Mouse (Mus musculus) layer of hippocampus, adult 6 months (tissue): ENCODE measurements around the gene Csf3r. TPM values are rescaled to one million over a fixed set of nuclear protein-coding genes. Genes with fewer than 3 reads are reported as not detected.

Experiments
- long read RNA-seq, 2 experiments: library from polyadenylated mRNA; unstranded; transcript quantifications; one replicate each; pipeline ENCODE4 v2.0.0; 2019 to 2020
- polyA plus RNA-seq: library from polyadenylated mRNA; unstranded; fragments of <200 nt; fragmentation: Nextera tagmentation; gene quantifications from 2 replicates; pipeline ENCODE4 v1.2.3, GENCODE M21; 2021

Gene Csf3r
- 1.9 and 2.4 TPM in 2 replicates for polyA plus RNA-seq
- long read RNA-seq, experiment 1, partial matches to known transcripts = 0 of 3 reads
- long read RNA-seq, experiment 1, other reads (novel, unspliced or antisense) = 3 of 3 reads
- long read RNA-seq, experiment 2, partial matches to known transcripts = 3 of 15 reads
- long read RNA-seq, experiment 2, other reads (novel, unspliced or antisense) = 11 of 15 reads

DNA sequence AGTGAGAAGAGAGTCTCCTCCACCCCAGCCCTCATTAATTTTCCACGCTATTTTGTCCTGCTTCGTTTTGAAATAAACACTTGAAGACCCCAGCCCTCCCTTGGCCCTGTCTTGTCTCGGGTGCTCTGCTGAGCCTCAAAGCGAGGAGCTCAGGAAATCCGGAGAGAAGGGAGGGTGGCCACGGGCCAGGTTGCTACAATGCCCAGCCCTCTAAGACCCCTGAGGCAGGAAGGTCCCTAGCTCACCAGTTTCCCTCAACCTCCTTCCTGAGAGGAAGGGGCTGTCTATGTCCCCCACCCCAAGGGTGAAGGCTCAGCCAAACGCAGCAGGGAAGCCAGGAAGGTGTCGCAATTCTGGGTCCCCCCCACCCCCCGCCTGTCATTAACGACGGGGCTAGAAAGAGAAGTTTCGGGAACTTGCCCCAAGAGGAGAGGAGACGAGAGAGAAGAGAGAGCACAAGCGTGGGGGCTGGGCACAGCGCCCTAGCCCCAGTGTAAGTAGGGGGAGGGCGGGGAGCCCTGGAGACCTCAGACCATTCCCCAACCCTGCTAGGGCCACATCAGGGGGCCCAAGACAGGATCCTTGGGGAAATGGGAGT, at the start of gene Csf3r:
Gene Csf3r (plus strand): TSS at position 248 of the 598 bp plus-strand sequence.

DNA sequence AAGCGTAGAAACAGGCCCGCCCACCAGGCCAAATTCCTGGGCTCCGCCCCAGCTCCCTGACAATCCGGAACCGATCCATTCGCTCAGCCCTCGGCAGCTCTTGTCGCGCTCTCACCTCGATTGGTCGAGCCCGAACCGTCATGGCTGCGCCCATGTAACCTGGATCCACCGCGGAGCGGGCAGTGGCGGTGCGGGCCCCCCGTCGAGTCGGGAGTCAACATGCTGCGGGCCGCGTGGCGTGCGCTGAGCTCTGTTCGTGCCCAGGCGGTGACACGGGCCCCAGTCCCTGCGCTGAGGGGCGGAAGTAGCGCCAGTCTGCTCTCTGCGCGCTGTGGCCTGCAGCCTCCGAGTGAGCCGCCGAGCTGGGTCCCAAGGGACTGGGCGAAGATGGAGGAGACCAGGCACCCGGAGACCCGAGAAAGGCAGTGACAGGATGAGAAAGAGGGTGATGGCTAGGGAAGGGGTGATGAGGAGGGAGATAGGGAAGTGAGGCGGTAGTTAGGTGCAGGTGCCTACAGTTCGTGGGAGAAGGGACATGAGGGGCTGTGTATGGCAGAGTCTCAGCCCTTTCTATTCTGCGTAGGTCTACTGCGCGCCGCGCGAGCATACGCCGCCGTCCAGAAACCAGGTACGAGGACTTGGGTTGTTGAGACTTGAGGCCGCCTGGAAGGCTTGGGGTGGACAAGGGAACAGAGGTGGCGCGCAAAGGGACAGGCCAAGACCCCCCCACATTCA, 22.7 kb downstream of the Csf3r start, which contains the start of gene Mrps15:
Gene Mrps15 (plus strand): TSS at position 75 of the 735 bp plus-strand sequence.

DNA sequence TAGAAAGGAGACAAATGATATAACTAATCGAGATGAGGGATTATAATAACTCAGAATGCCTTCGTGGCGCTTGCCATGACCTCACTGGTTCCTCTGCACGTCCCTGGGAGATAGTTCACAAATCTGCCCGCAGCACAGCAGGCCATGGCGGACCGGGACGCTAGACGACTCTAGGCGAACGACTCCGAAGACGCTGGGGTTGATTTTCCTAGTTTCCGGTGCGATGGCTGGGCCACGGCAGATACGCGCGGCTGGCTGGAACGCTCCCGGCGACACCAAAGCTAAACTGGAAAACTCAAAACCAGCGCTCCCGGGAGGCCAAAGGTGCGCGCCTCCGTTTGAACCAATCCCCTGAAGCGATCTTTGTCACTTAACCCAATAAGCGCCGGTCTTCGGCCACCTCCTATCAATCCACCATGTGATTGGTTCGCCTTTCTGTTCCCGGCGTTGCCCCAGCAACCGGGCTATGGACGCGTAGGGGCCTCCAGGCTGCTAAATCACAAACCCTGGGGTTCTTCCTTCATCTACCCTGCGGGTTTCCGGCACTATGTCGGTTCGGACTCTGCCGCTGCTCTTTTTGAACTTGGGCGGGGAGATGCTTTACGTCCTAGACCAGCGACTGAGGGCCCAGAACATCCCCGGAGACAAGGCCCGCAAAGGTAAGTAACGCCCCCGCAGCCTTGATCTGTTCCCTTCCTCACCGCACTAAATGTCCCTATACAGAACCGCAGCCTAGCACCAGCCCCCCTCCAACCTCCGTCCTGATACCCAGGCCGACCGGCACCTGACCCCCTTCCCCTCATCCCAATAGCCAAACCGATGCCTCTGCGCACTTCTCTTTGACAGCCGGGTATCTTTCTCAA, 34.0 kb downstream of the Csf3r start, which contains the start of gene Oscp1:
Gene Oscp1 (plus strand): TSS at position 432 of the 863 bp plus-strand sequence.

Other genes starting within 250 kb of the Csf3r start
- 119 TPM in 2 replicates for gene Mrps15, start 22.4 kb downstream of the Csf3r start, polyA plus RNA-seq
- gene Oscp1, start 34.0 kb downstream of the Csf3r start, polyA plus RNA-seq = 67.8 and 74.8 TPM in 2 replicates
- 34.3 and 36.3 TPM in 2 replicates for gene Lsm10, start 72.1 kb downstream of the Csf3r start, polyA plus RNA-seq
- gene Stk40, start 79.4 kb downstream of the Csf3r start, polyA plus RNA-seq = 3.4 and 3.9 TPM in 2 replicates
- 6.8 and 9.5 TPM in 2 replicates for gene Eva1b, start 123.2 kb downstream of the Csf3r start, polyA plus RNA-seq
- gene Sh3d21, start 138.9 kb downstream of the Csf3r start, polyA plus RNA-seq = 0.49 and 0.69 TPM in 2 replicates
- 36.5 and 50.9 TPM in 2 replicates for gene Thrap3, start 178.2 kb downstream of the Csf3r start, polyA plus RNA-seq
- gene Map7d1, start 231.8 kb downstream of the Csf3r start, polyA plus RNA-seq = 46.7 and 54.9 TPM in 2 replicates
- gene Trappc3, start 237.8 kb downstream of the Csf3r start, polyA plus RNA-seq = 42.6 and 54.1 TPM in 2 replicates